ENCODE assay signal across 10 mouse cellular contexts in the genomic region with DNA sequence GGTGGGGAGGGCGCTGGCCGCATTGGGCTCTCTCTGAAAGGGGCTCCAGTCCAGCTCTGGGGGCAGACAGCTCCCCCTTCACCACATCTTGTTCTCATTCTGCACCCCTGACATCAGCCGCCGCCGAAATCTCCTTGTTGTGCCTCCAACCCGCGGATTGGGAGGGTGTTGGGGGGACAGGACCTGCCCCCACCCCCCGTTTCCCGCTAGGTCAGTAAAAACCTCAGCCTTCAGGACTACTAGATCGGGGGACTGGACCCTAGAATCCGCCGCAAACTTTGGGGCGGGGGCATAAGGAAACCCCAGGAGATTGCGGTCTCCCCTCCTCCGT. TPM values are rescaled to one million over a fixed set of nuclear protein-coding genes. Genes with fewer than 3 reads are reported as not detected.
DNase-seq lines count a peak whose midpoint lies in the region; ATAC-seq and TF ChIP-seq lines count a peak whose summit lies in the region.
"Had no signal": no experiment of that assay in that cellular context is flagged by ENCODE, and none has a peak within 500 bp of the region (broad histone marks: within the 10 kb centered on the region; RNA-seq: fewer than 3 reads in every experiment).

No protein-coding gene starts in this region.

- H3K4me3 ChIP-seq in heart, embryonic 14.5 days (ENCODE audit: control insufficient read depth in 1 of 2, insufficient read depth in 1 of 2, low read depth in 1 of 2, low read length in 2 of 2) = peak overlapping the region; percentile 49 to 50
- H3K4me3 ChIP-seq in forebrain, postnatal 0 days (ENCODE audit: low read depth, low read length) = peak overlapping the region; percentile 72
- H3K4me3 ChIP-seq in midbrain, embryonic 11.5 days (ENCODE audit: low read depth, low read length) = peak overlapping the region; percentile 72
- H3K4me3 ChIP-seq: megakaryocyte, embryonic 14.5 days had no signal

- WGBS in heart, embryonic 14.5 days = 1% methylated on average over 15 of the region's 15 CpGs
- WGBS in forebrain, postnatal 0 days = under 1% methylated on average over 15 of the region's 15 CpGs
- WGBS in midbrain, embryonic 11.5 days = under 1% methylated on average over 15 of the region's 15 CpGs

- peak overlapping the region; percentile 75 for H3K9ac ChIP-seq in heart, embryonic 14.5 days (ENCODE audit: low read length)
- H3K9ac ChIP-seq in forebrain, postnatal 0 days = peak overlapping the region; percentile 68
- peak overlapping the region; percentile 92 for H3K9ac ChIP-seq in midbrain, embryonic 11.5 days (ENCODE audit: low read length)

- H3K4me1 ChIP-seq in heart, embryonic 14.5 days (ENCODE audit: control insufficient read depth in 2 of 2, insufficient read depth in 2 of 2, low read length in 2 of 2) = peaks cover 33 to 59% of the 10 kb centered on the region in 2 experiments
- peaks cover 33% of the 10 kb centered on the region for H3K4me1 ChIP-seq in forebrain, postnatal 0 days (ENCODE audit: insufficient read depth)
- peaks cover 59% of the 10 kb centered on the region for H3K4me1 ChIP-seq in midbrain, embryonic 11.5 days (ENCODE audit: control insufficient read depth, insufficient read depth, low read length)

- no peak overlapping the region for H3K27ac ChIP-seq in heart, embryonic 14.5 days (replicated peaks in 1 of 2; ENCODE audit: control insufficient read depth in 1 of 2, insufficient read depth in 1 of 2, low read depth in 2 of 2, low read length in 2 of 2)
- peak overlapping the region; percentile 60 for H3K27ac ChIP-seq in forebrain, postnatal 0 days (ENCODE audit: low read depth, low read length)
- H3K27ac ChIP-seq in midbrain, embryonic 11.5 days (ENCODE audit: low read depth, low read length) = no peak overlapping the region

- no peaks in the 10 kb centered on the region for H3K36me3 ChIP-seq in heart, embryonic 14.5 days (ENCODE audit: control insufficient read depth, insufficient read depth, low read length)
- H3K36me3 ChIP-seq in forebrain, postnatal 0 days (ENCODE audit: insufficient read depth) = no peaks in the 10 kb centered on the region
- no peaks in the 10 kb centered on the region for H3K36me3 ChIP-seq in midbrain, embryonic 11.5 days (ENCODE audit: control insufficient read depth, insufficient read depth, low read length)

- TF ChIP-seq CTCF in forebrain, postnatal 0 days (IDR thresholded peaks at IDR 0.05; ENCODE audit: low read depth) = no peak

- H3K27me3 ChIP-seq in heart, embryonic 14.5 days (ENCODE audit: control insufficient read depth, insufficient read depth, low read length) = peaks cover 57% of the 10 kb centered on the region
- H3K27me3 ChIP-seq in forebrain, postnatal 0 days (ENCODE audit: insufficient read depth, low read length) = peaks cover 6% of the 10 kb centered on the region
- H3K27me3 ChIP-seq in midbrain, embryonic 11.5 days (ENCODE audit: control insufficient read depth, insufficient read depth, low read length) = peaks cover 18% of the 10 kb centered on the region; the same call in 1 of the 2 replicates

- DNase-seq in heart, adult 8-10 months (ENCODE audit: low spot score) = no peak
- peak; percentile 54 for DNase-seq in NIH3T3 (ENCODE audit: low read depth)
- no peak for DNase-seq in forebrain, postnatal 0 days
- DNase-seq in midbrain, embryonic 11.5 days (ENCODE audit: low spot score, missing footprints) = peak; percentile 94
- no peak for DNase-seq in testis, postnatal 10 days (ENCODE audit: low spot score)
- DNase-seq in layer of hippocampus, adult 9-11 months = no peak
- DNase-seq in lung, postnatal 10 days = no peak

- no peaks in the 10 kb centered on the region for H3K9me3 ChIP-seq in heart, embryonic 14.5 days (ENCODE audit: control insufficient read depth, low read length)
- H3K9me3 ChIP-seq in forebrain, postnatal 0 days (ENCODE audit: low read length) = no peaks in the 10 kb centered on the region
- no peaks in the 10 kb centered on the region for H3K9me3 ChIP-seq in midbrain, embryonic 11.5 days (ENCODE audit: control insufficient read depth, low read length)
- H3K9me3 ChIP-seq: megakaryocyte, embryonic 14.5 days had no signal

- H3K4me2 ChIP-seq in heart, embryonic 14.5 days (ENCODE audit: low read length) = peak overlapping the region; percentile 85
- H3K4me2 ChIP-seq in forebrain, postnatal 0 days (ENCODE audit: low read depth) = peak overlapping the region; percentile 90
- H3K4me2 ChIP-seq in midbrain, embryonic 11.5 days = peak overlapping the region; percentile 98

- no peak for ATAC-seq in heart, embryonic 14.5 days (ENCODE audit: insufficient number of reproducible peaks, insufficient read depth, low FRiP score, low read depth)
- ATAC-seq in forebrain, postnatal 0 days = no peak
- no peak for ATAC-seq in midbrain, embryonic 11.5 days (ENCODE audit: low FRiP score)

RNA-seq across cellular contexts. Expression of a gene that starts 1.4 kb away (rescaled TPM):
- 7.7 TPM in 2 replicates for polyA plus RNA-seq in heart, embryonic 14.5 days (2014; fragmentation: Nextera tagmentation; extraction: Ambion mirVana)
- total RNA-seq in heart, adult 8-10 months (2022) = 10 to 100 TPM in 3 of 4 experiments, 1 to 10 TPM in 1; 6.7 to 14.6 (median 12.5) TPM
- total RNA-seq in forebrain, postnatal 0 days (2014; rRNA removed) = 47.1 and 62.9 TPM in 2 replicates
- polyA plus RNA-seq in forebrain, postnatal 0 days (2015; fragmentation: Nextera tagmentation; extraction: Ambion mirVana) = 5.3 and 5.8 TPM in 2 replicates
- 7.6 and 9.3 TPM in 2 replicates for polyA plus RNA-seq in midbrain, embryonic 11.5 days (2014; fragmentation: Nextera tagmentation; extraction: Ambion mirVana)
- total RNA-seq: common myeloid progenitor, adult 5-6 weeks had no signal

RNA-seq across cellular contexts. Expression of a gene that starts 13.4 kb away (rescaled TPM):
- polyA plus RNA-seq in heart, embryonic 14.5 days (2014; fragmentation: Nextera tagmentation; extraction: Ambion mirVana) = not detected in 2 replicates
- under 1 TPM; 0.09 to 0.63 (median 0.40) TPM for total RNA-seq in heart, adult 8-10 months (2022)
- 0.92 and 3.1 TPM in 2 replicates for total RNA-seq in forebrain, postnatal 0 days (2014; rRNA removed)
- 0.99 and 2.3 TPM in 2 replicates for polyA plus RNA-seq in forebrain, postnatal 0 days (2015; fragmentation: Nextera tagmentation; extraction: Ambion mirVana)
- polyA plus RNA-seq in midbrain, embryonic 11.5 days (2014; fragmentation: Nextera tagmentation; extraction: Ambion mirVana) = not detected in 2 replicates
- total RNA-seq: common myeloid progenitor, adult 5-6 weeks had no signal

RNA-seq across cellular contexts. Expression of a gene that starts 27.2 kb away (rescaled TPM):
- 11.4 TPM in 2 replicates for polyA plus RNA-seq in heart, embryonic 14.5 days (2014; fragmentation: Nextera tagmentation; extraction: Ambion mirVana)
- 10 to 100 TPM; 21.3 to 28.5 (median 25.1) TPM for total RNA-seq in heart, adult 8-10 months (2022)
- 2.0 and 2.5 TPM in 2 replicates for total RNA-seq in forebrain, postnatal 0 days (2014; rRNA removed)
- polyA plus RNA-seq in forebrain, postnatal 0 days (2015; fragmentation: Nextera tagmentation; extraction: Ambion mirVana) = 0.96 and 1.4 TPM in 2 replicates
- 0.27 and 0.50 TPM in 2 replicates for polyA plus RNA-seq in midbrain, embryonic 11.5 days (2014; fragmentation: Nextera tagmentation; extraction: Ambion mirVana)
- total RNA-seq: common myeloid progenitor, adult 5-6 weeks had no signal

RNA-seq across cellular contexts. Expression of a gene that starts 49.0 kb away (rescaled TPM):
- polyA plus RNA-seq in heart, embryonic 14.5 days (2014; fragmentation: Nextera tagmentation; extraction: Ambion mirVana) = 4.7 and 6.6 TPM in 2 replicates
- 1 to 10 TPM in 3 of 4 experiments, under 1 TPM in 1; 0.75 to 2.3 (median 1.4) TPM for total RNA-seq in heart, adult 8-10 months (2022)
- total RNA-seq in forebrain, postnatal 0 days (2014; rRNA removed) = 0.77 and 2.1 TPM in 2 replicates
- polyA plus RNA-seq in forebrain, postnatal 0 days (2015; fragmentation: Nextera tagmentation; extraction: Ambion mirVana) = 1.5 and 1.7 TPM in 2 replicates
- polyA plus RNA-seq in midbrain, embryonic 11.5 days (2014; fragmentation: Nextera tagmentation; extraction: Ambion mirVana) = 3.7 and 4.1 TPM in 2 replicates

Comparison
In these comparisons a context has a peak if more than half of its experiments do, and no peak if none do; other contexts are left out.
1. DNase-seq: peak in NIH3T3 (single experiment) and midbrain, embryonic 11.5 days (single experiment); none in heart, adult 8-10 months (single experiment), forebrain, postnatal 0 days (single experiment), testis, postnatal 10 days (single experiment), layer of hippocampus, adult 9-11 months (single experiment) and lung, postnatal 10 days (single experiment).
2. Peak in every context shown above with its lines, with median percentiles within 50 percentile points of each other: H3K4me2 ChIP-seq, H3K4me3 ChIP-seq and H3K9ac ChIP-seq.